Mouse (Mus musculus) thymus, postnatal 10 days (tissue): ENCODE data around the gene Gtf3c2.

ENCODE experiments used
- DNase-seq, 2 experiments: peaks; one replicate each; pipeline ENCODE4 v3.0.0; 2021; ENCODE audit warnings: low spot score in 2 of 2

The Gtf3c2 gene

DNA sequence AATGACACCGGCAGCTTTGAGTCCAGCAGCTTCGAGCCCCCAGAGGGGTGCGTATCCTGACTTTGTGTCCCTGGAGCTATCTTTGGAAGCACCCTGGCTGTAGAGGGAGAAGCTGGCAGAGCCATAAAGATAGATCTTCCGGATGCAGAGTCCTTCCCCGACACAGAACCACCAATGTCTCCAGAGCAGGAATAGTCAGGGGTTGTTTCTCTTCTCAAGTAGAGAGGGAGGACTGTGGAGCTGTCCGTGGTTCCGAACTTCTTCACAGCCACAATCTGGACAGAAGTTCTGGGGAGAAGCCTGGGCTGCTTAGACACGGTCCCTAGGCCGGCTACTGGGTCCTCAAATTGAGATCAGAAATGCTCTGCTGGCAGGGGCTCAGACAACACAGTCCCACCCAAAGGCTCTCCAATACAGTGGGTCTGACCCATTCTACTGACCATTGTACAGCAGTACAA, 40.9 kb downstream of the Gtf3c2 start:
- no peak for DNase-seq

DNA sequence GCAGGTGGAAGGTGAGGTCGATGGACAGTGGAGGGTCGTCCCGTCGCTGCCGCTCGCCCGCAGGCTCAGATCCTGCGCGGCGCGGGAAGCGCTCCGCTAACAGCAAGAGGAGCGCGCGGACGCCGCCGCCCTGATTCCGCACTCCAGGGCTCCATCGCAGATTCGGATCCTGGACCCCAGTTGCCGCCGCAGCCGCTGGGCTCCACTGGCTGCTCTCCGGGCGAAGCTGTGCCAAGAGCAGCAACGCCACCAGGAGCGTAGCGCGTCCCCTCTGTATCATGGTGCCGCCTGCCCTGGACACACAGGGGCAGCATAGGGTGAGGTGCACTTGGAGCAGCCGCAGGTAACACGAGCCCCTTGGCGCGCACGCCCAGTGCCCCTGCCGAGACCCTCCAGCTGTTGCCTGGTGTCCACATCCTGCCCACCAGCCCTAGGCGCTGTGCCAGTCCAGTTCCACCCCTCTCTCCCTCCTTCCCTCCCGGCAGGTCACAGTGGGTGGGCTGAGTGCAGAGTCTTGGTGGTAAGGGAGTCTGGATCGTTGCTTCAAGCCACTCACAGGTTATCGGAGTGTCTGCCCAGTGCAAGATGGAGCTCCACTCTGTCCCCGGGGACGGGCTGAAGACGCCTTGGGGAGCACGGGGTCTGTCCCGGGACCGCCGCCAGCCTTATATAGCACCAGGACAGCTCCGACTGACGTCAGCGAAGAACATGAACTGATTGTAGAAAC, 41.5 kb downstream of the Gtf3c2 start, which contains the start of gene Ucn:
Gene Ucn, minus strand, starts transcription at position 589 of the 727 bp plus-strand sequence.
- DNase-seq: no peak

DNA sequence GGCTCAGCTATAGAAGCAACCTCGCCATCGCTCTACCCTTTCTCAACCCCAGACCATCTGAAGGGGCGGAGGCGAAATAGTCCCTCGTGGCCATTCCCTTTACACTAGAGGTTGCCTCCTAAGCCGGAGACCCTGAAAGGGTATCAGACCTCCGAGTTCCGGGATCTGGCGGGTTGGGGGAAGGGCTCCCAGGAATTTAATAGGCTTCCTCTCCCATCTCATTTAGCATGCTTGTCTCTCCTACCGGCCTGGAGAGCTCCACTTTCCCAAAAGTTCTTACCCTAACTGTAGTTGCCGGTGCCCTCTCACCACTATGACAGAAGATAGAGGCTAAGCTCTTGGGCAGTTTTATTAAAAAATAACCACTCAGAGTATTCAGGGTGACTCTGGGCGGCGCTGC, 42.3 kb downstream of the Gtf3c2 start:
- DNase-seq: no peak

DNA sequence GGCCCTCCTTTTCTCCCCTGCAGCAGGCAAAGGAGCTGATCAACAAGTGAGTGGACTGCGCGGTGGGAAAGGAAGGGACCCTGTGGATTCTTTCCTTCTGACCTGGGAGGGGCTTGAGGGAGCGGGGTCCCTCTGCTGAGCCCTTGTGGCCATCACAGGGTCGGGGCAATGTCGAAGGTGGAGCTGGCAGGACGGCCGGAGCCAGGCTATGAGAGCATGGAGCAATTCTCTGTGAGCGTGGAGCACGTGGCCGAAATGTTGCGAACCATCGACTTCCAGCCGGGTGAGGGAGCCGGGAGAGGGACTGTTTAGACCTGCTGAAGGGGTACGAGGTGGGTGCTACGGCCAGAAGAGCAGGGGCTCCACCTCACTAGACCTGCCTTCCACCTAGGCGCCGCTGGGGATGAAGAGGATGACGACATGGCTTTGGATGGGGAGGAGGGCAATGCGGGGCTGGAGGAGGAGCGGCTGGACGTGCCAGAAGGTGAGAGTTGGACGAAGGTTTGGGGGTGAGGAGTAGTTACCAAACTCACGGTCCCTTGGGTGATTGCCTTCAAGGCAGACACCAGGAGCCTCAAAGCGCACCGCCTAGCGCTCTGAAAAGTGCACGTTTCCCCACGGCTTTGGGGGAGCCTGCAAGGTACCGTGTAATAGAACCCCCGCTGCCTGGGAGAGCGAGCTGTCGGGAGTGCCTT, 43.1 kb downstream of the Gtf3c2 start:
- no peak for DNase-seq

DNA sequence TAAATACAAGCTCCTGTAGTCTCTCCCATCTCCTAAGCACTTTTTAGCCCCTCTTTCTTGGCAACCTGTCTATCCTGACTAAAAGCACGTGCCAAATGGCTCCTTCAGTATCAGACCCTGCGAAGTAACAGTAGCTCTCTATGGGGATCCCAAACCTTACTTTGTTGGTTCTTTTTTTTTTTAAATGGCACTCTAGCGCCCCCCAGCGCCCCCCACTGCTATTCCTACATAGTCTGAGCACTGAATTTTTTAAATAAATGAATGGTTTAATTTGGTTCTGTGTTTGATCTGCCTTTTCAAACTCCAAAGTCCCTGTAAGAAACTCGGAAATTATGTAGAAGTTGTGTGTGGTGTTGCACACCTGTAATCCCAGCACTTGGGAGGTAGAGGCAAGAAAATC, 53.9 kb downstream of the Gtf3c2 start:
- DNase-seq: no peak

DNA sequence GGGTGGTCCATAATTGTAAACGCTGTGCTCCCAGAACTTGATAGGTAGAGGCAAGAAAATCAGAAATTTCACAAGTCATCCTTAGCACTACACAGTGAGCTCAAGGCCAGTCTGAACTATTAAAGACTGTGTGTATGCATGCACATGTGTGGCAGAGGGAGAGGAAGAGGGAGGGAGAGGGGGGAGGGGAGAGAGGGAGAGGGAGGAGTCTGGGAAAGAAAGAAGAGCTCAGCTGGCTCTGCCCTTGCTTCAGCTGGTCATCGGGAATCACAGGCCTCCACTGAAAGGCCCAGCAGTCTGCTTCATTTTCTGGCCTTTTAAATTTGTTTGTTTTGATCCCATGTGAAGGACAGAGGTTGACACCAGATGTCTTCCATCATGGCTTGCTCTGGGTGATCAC, 56.5 kb downstream of the Gtf3c2 start:
- DNase-seq: no peak

DNA sequence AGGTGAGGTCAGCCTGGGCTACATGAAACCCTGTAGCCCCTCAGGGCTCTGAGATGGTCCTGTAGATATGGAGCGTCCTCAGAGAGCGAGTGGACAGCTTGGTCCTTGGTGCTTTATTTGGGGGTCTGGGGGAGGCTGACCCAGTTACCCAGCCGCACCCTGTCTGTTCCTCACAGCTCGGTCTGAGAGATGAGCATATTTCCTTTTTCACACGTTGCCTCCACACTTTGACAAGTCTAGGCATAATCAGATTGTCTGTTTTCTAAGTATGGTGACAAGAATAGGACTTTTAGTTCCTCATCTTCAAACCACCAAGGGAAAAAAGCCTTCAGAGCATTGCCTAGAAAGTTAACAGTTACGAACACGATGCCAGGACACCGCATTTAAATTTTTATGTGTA, 58.8 kb downstream of the Gtf3c2 start:
- DNase-seq: no peak

DNA sequence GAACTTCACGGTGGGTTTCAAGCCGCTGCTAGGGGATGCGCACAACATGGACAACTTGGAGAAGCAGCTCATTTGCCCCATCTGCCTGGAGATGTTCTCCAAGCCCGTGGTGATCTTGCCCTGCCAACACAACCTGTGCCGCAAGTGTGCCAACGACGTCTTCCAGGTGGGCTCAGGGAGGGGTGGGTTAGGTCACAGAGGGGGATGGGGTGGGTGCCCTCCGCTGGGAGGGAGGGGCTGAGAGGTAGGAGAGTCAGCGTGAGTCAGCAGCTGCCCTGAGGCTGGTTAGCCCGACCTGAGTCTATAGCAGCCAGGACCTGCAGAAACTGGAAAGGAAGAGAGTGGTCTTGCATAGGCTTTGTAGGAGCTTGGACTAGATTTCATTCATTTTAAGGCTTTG, 63.0 kb downstream of the Gtf3c2 start:
- no peak for DNase-seq

DNA sequence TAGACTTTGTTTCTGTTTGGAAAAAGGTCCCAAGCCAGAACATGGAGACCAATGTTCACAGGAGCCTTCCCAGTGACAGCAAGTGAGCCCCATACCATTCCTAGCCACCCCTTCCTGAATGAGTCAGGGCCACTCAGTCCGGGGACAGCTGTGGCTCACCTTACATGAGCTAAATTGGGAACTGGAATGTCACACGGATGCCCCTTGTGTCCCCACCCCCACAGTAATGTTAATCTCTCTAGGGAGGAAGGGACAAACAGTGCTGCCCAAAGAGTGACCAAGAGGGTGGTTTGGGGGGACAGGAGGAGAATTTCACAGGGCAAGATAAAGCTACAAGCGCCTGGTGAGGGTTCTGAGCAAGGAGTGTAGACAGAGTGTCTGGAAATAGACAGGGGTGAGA, 63.6 kb downstream of the Gtf3c2 start, which contains the start of gene Trim54:
Gene Trim54, plus strand, starts transcription at position 359 of the 400 bp plus-strand sequence.
- DNase-seq: no peak

DNA sequence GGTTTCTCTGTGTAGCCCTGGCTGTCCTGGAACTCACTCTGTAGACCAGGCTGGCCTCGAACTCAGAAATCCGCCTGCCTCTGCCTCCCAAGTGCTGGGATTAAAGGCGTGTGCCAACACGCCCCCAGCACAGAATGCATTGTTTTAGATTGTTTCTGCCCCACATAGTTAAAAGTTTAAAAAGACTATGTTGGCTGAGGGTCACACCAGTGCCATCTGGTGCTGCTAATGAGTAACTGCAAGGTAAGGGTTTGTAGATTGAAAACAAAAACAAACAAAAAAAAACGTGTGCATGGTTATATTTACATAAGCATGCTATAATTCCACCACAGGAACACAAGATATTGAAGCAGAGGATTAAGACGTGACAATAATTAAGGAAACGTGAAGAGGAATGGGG, 69.2 kb downstream of the Gtf3c2 start:
- no peak for DNase-seq

DNA sequence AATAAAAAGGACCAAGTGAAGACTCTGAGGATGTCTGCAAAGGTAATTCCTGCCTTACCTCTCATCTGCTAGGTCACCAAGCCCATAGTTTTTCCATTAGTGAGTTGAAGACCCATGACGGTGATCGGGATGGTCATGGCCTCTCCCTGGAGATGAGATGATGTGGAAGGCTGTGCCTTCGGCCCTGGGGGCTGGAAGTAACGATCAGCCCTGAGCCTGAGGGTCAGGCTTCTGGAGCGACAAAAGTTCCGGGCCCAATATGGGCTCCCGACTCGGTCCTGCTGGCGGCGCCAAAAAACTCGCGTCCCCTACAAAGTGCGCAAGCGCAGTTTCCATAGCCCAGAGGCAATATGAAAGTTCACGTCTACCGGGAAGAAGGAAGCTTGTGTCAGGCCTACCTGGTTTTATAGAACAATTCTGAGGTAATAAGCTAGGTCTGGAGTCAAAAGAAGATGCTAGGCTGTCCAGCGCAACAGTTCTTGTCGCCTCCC, 71.9 kb downstream of the Gtf3c2 start, which contains the start of gene Slc30a3:
Gene Slc30a3, minus strand, starts transcription at position 238 of the 491 bp plus-strand sequence.
- DNase-seq: no peak
